Mouse (Mus musculus): Measurements from ENCODE around the gene Cdc42se1.

- TF ChIP-seq EP300 (IDR thresholded peaks at IDR 0.05) = no peak
- TF ChIP-seq CTCF (IDR thresholded peaks at IDR 0.05) = no peak
Measured at GRCm38 (mm10) chr3:95283589-95283941, 55.0 kb downstream of the Cdc42se1 start.

Data from lung, postnatal 0 days (tissue).